Mouse (Mus musculus) C2C12 (cell line): Measurements from ENCODE around the gene Yipf7.

ENCODE experiments used
- CTCF ChIP-seq: IDR thresholded peaks from one replicate; pipeline ENCODE4 v1.5.1; 2011; ENCODE audit not compliant: control insufficient read depth, insufficient read depth, insufficient read length
- FOSL1 ChIP-seq: IDR thresholded peaks from one replicate; pipeline ENCODE4 v1.8.0; 2011; ENCODE audit warnings: mild to moderate bottlenecking, low read length; ENCODE audit not compliant: poor library complexity, insufficient read depth, severe bottlenecking
- MAX ChIP-seq: IDR thresholded peaks from one replicate; pipeline ENCODE4 v1.6.1; 2011; ENCODE audit warnings: mild to moderate bottlenecking, control low read depth
- MYOD1 ChIP-seq: IDR thresholded peaks from one replicate; pipeline ENCODE4 v1.6.1; 2011; ENCODE audit warnings: low read depth; ENCODE audit not compliant: control insufficient read depth, insufficient read length
- MYOG ChIP-seq: IDR thresholded peaks from one replicate; pipeline ENCODE4 v1.6.1; 2011; ENCODE audit not compliant: control insufficient read depth, insufficient read length; ENCODE audit errors: extremely low read depth
- USF1 ChIP-seq: IDR thresholded peaks from one replicate; pipeline ENCODE4 v1.6.1; 2011; ENCODE audit warnings: low read depth, mild to moderate bottlenecking, control low read depth, moderate library complexity

GRCm38 (mm10) chr5:69591640-69592461, 49.4 kb upstream of the Yipf7 start, which contains the start of gene Gnpda2:
- TF ChIP-seq CTCF (no peak), MYOG (no peak), MYOD1 (no peak), USF1 (no peak), FOSL1 (no peak), MAX (no peak)
